Mouse (Mus musculus): Measurements from ENCODE around the gene Hectd4. TPM values are rescaled to one million over a fixed set of nuclear protein-coding genes. Genes with fewer than 3 reads are reported as not detected.

Hectd4 gene
- polyA plus RNA-seq (2015; fragmentation: Nextera tagmentation; extraction: Ambion mirVana): 6.9 and 7.6 TPM in 2 replicates

GRCm38 (mm10) chr5:121219980-121220731 is at the start of gene Hectd4:
TSS of gene Hectd4 (plus strand) at chr5:121220219.
- peak; percentile 28 for ATAC-seq (ENCODE audit: low read depth)
- no peaks in the 10 kb centered on the region for H3K9me3 ChIP-seq (replicated peaks)
- H3K27me3 ChIP-seq: no peaks in the 10 kb centered on the region
- 0% methylated on average over 76 of the region's 90 CpGs for WGBS (ENCODE audit: insufficient replicate concordance)
- H3K4me1 ChIP-seq (replicated peaks): peaks cover 71% of the 10 kb centered on the region
- H3K36me3 ChIP-seq: peaks cover 4% of the 10 kb centered on the region
- peak; percentile 97 for DNase-seq
- H3K27ac ChIP-seq: peak within 1 kb of the TSS; percentile 98
- H3K4me3 ChIP-seq (replicated peaks): peak within 1 kb of the TSS; percentile 93
- peak within 1 kb of the TSS; percentile 100 for H3K9ac ChIP-seq
- H3K4me2 ChIP-seq: peak within 1 kb of the TSS; percentile 70

- WGBS (ENCODE audit: insufficient replicate concordance): 80% methylated on average over 4 of the region's 4 CpGs
- no peak for DNase-seq
Observed at GRCm38 (mm10) chr5:121172835-121173234, 47.2 kb upstream of the Hectd4 start.

GRCm38 (mm10) chr5:121179077-121179857 is 40.8 kb upstream of the Hectd4 start:
- H3K27ac ChIP-seq: 0 out of 2 replicates have a peak overlapping the region, but pooled peaks have one; percentile 10

More at GRCm38 (mm10) chr5:121172835-121173234, 47.2 kb upstream of the Hectd4 start:
- Histone ChIP-seq H3K27ac (no peak overlapping the region), H3K9me3 (replicated peaks) (no peaks in the 10 kb centered on the region), H3K27me3 (no peaks in the 10 kb centered on the region), H3K36me3 (peaks cover 40% of the 10 kb centered on the region), H3K9ac (no peak overlapping the region), H3K4me2 (no peak overlapping the region), H3K4me1 (replicated peaks) (peaks cover 22% of the 10 kb centered on the region), H3K4me3 (replicated peaks) (no peak overlapping the region)
- no peak for ATAC-seq (ENCODE audit: low read depth)

GRCm38 (mm10) chr5:121183269-121183668 is 36.8 kb upstream of the Hectd4 start:
- Histone ChIP-seq H3K9me3 (replicated peaks) (no peaks in the 10 kb centered on the region), H3K27ac (no peak overlapping the region), H3K27me3 (no peaks in the 10 kb centered on the region), H3K36me3 (no peaks in the 10 kb centered on the region), H3K4me1 (replicated peaks) (peaks cover 91% of the 10 kb centered on the region), H3K9ac (no peak overlapping the region), H3K4me2 (no peak overlapping the region), H3K4me3 (replicated peaks) (no peak overlapping the region)
- 84% methylated on average over 9 of the region's 9 CpGs for WGBS (ENCODE audit: insufficient replicate concordance)
- DNase-seq: no peak
- ATAC-seq (ENCODE audit: low read depth): no peak

More at GRCm38 (mm10) chr5:121179077-121179857, 40.8 kb upstream of the Hectd4 start:
- no peak for ATAC-seq (ENCODE audit: low read depth)
- no peaks in the 10 kb centered on the region for H3K9me3 ChIP-seq (replicated peaks)
- no peak for DNase-seq
- peaks cover 9% of the 10 kb centered on the region; the same call in 1 of the 2 replicates for H3K36me3 ChIP-seq
- H3K27me3 ChIP-seq: no peaks in the 10 kb centered on the region
- H3K4me3 ChIP-seq (replicated peaks): no peak overlapping the region
- peaks cover 72% of the 10 kb centered on the region for H3K4me1 ChIP-seq (replicated peaks)
- WGBS (ENCODE audit: insufficient replicate concordance): 70% methylated on average over 9 of the region's 9 CpGs
- H3K4me2 ChIP-seq: no peak overlapping the region
- no peak overlapping the region for H3K9ac ChIP-seq

- Histone ChIP-seq H3K27ac (peak overlapping the region; percentile 84), H3K4me1 (replicated peaks) (peaks cover 91% of the 10 kb centered on the region), H3K27me3 (no peaks in the 10 kb centered on the region), H3K36me3 (no peaks in the 10 kb centered on the region), H3K4me2 (no peak overlapping the region), H3K4me3 (replicated peaks) (no peak overlapping the region), H3K9ac (peak overlapping the region; percentile 58; the same call in 1 of the 2 replicates), H3K9me3 (replicated peaks) (no peaks in the 10 kb centered on the region)
- no peak for DNase-seq
- WGBS (ENCODE audit: insufficient replicate concordance): 62% methylated on average over 2 of the region's 2 CpGs
- ATAC-seq (ENCODE audit: low read depth): no peak
Observed at GRCm38 (mm10) chr5:121184375-121184774, 35.6 kb upstream of the Hectd4 start.

- ATAC-seq (ENCODE audit: low read depth) (peak; percentile 79), DNase-seq (peak; percentile 62)
- WGBS (ENCODE audit: insufficient replicate concordance): 17% methylated on average over 11 of the region's 11 CpGs
- Histone ChIP-seq H3K27me3 (no peaks in the 10 kb centered on the region), H3K9ac (peak overlapping the region; percentile 58; the same call in 1 of the 2 replicates), H3K4me3 (replicated peaks) (peak overlapping the region; percentile 18; the same call in 1 of the 2 replicates), H3K4me2 (peak overlapping the region; percentile 56), H3K27ac (peak overlapping the region; percentile 84), H3K9me3 (replicated peaks) (no peaks in the 10 kb centered on the region), H3K36me3 (no peaks in the 10 kb centered on the region), H3K4me1 (replicated peaks) (peaks cover 90% of the 10 kb centered on the region)
Observed at GRCm38 (mm10) chr5:121184945-121185551, 35.0 kb upstream of the Hectd4 start.

GRCm38 (mm10) chr5:121187580-121188001 is 32.4 kb upstream of the Hectd4 start:
- WGBS (ENCODE audit: insufficient replicate concordance): 75% methylated on average over 8 of the region's 8 CpGs
- H3K4me1 ChIP-seq (replicated peaks): peaks cover 87% of the 10 kb centered on the region
- peak overlapping the region; percentile 29; the same call in 1 of the 2 replicates for H3K27ac ChIP-seq
- DNase-seq: no peak
- no peak for ATAC-seq (ENCODE audit: low read depth)
- H3K9me3 ChIP-seq (replicated peaks): no peaks in the 10 kb centered on the region
- H3K27me3 ChIP-seq: no peaks in the 10 kb centered on the region
- no peak overlapping the region; the same call in 1 of the 2 replicates for H3K9ac ChIP-seq
- peak overlapping the region; percentile 23; the same call in 1 of the 2 replicates for H3K4me2 ChIP-seq
- 0 out of 2 replicates have a peak overlapping the region, but pooled peaks have one; percentile 4 for H3K4me3 ChIP-seq (replicated peaks)
- H3K36me3 ChIP-seq: no peaks in the 10 kb centered on the region

- peak overlapping the region; percentile 23; the same call in 1 of the 2 replicates for H3K4me2 ChIP-seq
- 77% methylated on average over 9 of the region's 9 CpGs for WGBS (ENCODE audit: insufficient replicate concordance)
- no peaks in the 10 kb centered on the region for H3K27me3 ChIP-seq
- ATAC-seq (ENCODE audit: low read depth) (no peak), DNase-seq (no peak)
- 0 out of 2 replicates have a peak overlapping the region, but pooled peaks have one; percentile 4 for H3K4me3 ChIP-seq (replicated peaks)
- H3K9ac ChIP-seq: no peak overlapping the region; the same call in 1 of the 2 replicates
- H3K9me3 ChIP-seq (replicated peaks): no peaks in the 10 kb centered on the region
- peaks cover 88% of the 10 kb centered on the region for H3K4me1 ChIP-seq (replicated peaks)
- no peaks in the 10 kb centered on the region for H3K36me3 ChIP-seq
- H3K27ac ChIP-seq: 0 out of 2 replicates have a peak overlapping the region, but pooled peaks have one; percentile 29
Observed at GRCm38 (mm10) chr5:121188265-121188664, 31.8 kb upstream of the Hectd4 start.

- no peaks in the 10 kb centered on the region for H3K9me3 ChIP-seq (replicated peaks)
- no peaks in the 10 kb centered on the region for H3K27me3 ChIP-seq
- peak overlapping the region; percentile 7; the same call in 1 of the 2 replicates for H3K9ac ChIP-seq
- 54% methylated on average over 9 of the region's 9 CpGs for WGBS (ENCODE audit: insufficient replicate concordance)
- H3K4me1 ChIP-seq (replicated peaks): peaks cover 88% of the 10 kb centered on the region
- no peak for DNase-seq
- peak overlapping the region; percentile 27 for H3K4me2 ChIP-seq
- H3K27ac ChIP-seq: no peak overlapping the region
- H3K4me3 ChIP-seq (replicated peaks): peak overlapping the region; percentile 2
- no peak for ATAC-seq (ENCODE audit: low read depth)
- no peaks in the 10 kb centered on the region for H3K36me3 ChIP-seq
Observed at GRCm38 (mm10) chr5:121189182-121189581, 30.8 kb upstream of the Hectd4 start.

- DNase-seq: no peak
- H3K4me1 ChIP-seq (replicated peaks): peaks cover 88% of the 10 kb centered on the region
- no peaks in the 10 kb centered on the region for H3K36me3 ChIP-seq
- H3K9me3 ChIP-seq (replicated peaks): no peaks in the 10 kb centered on the region
- H3K27ac ChIP-seq: peak overlapping the region; percentile 88
- peak overlapping the region; percentile 96 for H3K9ac ChIP-seq
- H3K4me3 ChIP-seq (replicated peaks): peak overlapping the region; percentile 91
- ATAC-seq (ENCODE audit: low read depth): no peak
- H3K4me2 ChIP-seq: peak overlapping the region; percentile 82
- no peaks in the 10 kb centered on the region for H3K27me3 ChIP-seq
- WGBS (ENCODE audit: insufficient replicate concordance): 17% methylated on average over 21 of the region's 21 CpGs
Observed at GRCm38 (mm10) chr5:121190210-121190835, 29.7 kb upstream of the Hectd4 start.

All from liver, embryonic 13.5 days (tissue).